Mouse (Mus musculus) hindbrain, embryonic 11.5 days (tissue): ENCODE measurements at regions not wholly inside any gene's neighbourhood (a gene's known extent, or its start where the extent isn't known, plus 50 kb on each side); places are given as distances from the start of the nearest gene placed in this dataset.

Experiments
- ATAC-seq: fragments of 200-750 bp; cut with Nextera tagmentation; 2 replicates; pipeline ENCODE4 v1.8.0; 2017; ENCODE audit warnings: mild to moderate bottlenecking, moderate TSS enrichment, moderate library complexity; ENCODE audit not compliant: low FRiP score
- DNase-seq: peaks from one replicate; pipeline ENCODE4 v3.0.0-alpha.2; 2015; ENCODE audit warnings: low spot score
- H3K27ac ChIP-seq: fragments of 300-500 bp; sonication (generic); 2 replicates; pipeline ENCODE4 v1.5.1; 2014; ENCODE audit warnings: mild to moderate bottlenecking, low read depth, low read length
- H3K27me3 ChIP-seq: fragments of 300-500 bp; sonication (generic); 2 replicates; pipeline ENCODE4 v1.6.1; 2014; ENCODE audit warnings: mild to moderate bottlenecking, low read length, moderate library complexity, mixed read lengths; ENCODE audit not compliant: control insufficient read depth, insufficient read depth
- H3K36me3 ChIP-seq: fragments of 300-500 bp; sonication (generic); 2 replicates; pipeline ENCODE4 v1.6.1; 2014; ENCODE audit warnings: mild to moderate bottlenecking, low read length, moderate library complexity, mixed read lengths; ENCODE audit not compliant: control insufficient read depth, insufficient read depth
- H3K4me1 ChIP-seq: fragments of 300-500 bp; sonication (generic); replicated peaks from 2 replicates; pipeline ENCODE4 v1.6.1; 2014; ENCODE audit warnings: low read length, mixed read lengths; ENCODE audit not compliant: control insufficient read depth, insufficient read depth
- H3K4me2 ChIP-seq: fragments of 300-500 bp; sonication (generic); replicated peaks from 2 replicates; pipeline ENCODE4 v1.6.1; 2014; ENCODE audit warnings: mild to moderate bottlenecking, low read depth, low read length
- H3K4me3 ChIP-seq: fragments of 300-500 bp; sonication (generic); 2 replicates; pipeline ENCODE4 v1.5.1; 2014; ENCODE audit warnings: low read depth, low read length
- H3K9ac ChIP-seq: fragments of 300-500 bp; sonication (generic); 2 replicates; pipeline ENCODE4 v1.6.1; 2014; ENCODE audit warnings: low read depth, low read length
- H3K9me3 ChIP-seq: fragments of 300-500 bp; sonication (generic); 2 replicates; pipeline ENCODE4 v1.6.1; 2016; ENCODE audit warnings: low read length; ENCODE audit not compliant: control insufficient read depth
- WGBS: fragments of 180-500 bp; shearing (Covaris S2); extraction: QIAGEN DNeasy Blood & Tissue Kit; methylation state at CpG from one replicate; pipeline ENCODE4 v1.1.7; 2014; 5-methylcytosine and 5-hydroxymethylcytosine counted together

DNA sequence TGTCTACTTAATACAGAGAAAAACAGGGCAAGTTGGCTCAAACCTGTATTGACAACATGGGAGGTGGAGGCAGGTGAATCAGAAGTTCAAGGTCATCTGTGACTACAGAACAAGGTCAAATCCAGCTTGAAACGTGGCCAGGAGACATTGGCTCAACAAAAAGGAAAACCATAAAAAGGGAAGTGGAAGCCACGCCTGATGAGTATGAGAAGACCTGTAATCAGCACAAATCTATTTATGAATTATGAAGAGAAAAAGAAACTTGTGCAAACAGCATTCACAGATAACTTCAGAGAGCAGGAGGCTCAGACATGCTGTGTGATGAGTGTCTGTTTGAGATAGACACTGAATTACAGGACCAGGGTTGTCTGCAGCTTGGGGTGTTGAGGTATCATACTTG is 98.3 kb upstream of the Negr1 start:
- 73% methylated on average over 2 of the region's 2 CpGs for WGBS
- no peaks in the 10 kb centered on the region for H3K36me3 ChIP-seq
- H3K27ac ChIP-seq, result no peak overlapping the region
- DNase-seq (no peak), ATAC-seq (no peak)
- H3K27me3 ChIP-seq, result no peaks in the 10 kb centered on the region
- H3K9me3 ChIP-seq, result no peaks in the 10 kb centered on the region
- no peak overlapping the region for H3K4me3 ChIP-seq
- no peaks in the 10 kb centered on the region for H3K4me1 ChIP-seq
- H3K4me2 ChIP-seq, result no peak overlapping the region
- no peak overlapping the region for H3K9ac ChIP-seq

- Histone ChIP-seq H3K36me3 (no peaks in the 10 kb centered on the region), H3K4me2 (no peak overlapping the region), H3K9me3 (no peaks in the 10 kb centered on the region), H3K27ac (no peak overlapping the region), H3K4me3 (no peak overlapping the region), H3K27me3 (no peaks in the 10 kb centered on the region), H3K9ac (no peak overlapping the region), H3K4me1 (no peaks in the 10 kb centered on the region)
- WGBS, result 86% methylated on average over 5 of the region's 5 CpGs
- ATAC-seq (no peak), DNase-seq (no peak)
Measured at GRCm38 (mm10) chr3:156465601-156466000, 96.0 kb upstream of the Negr1 start.

GRCm38 (mm10) chr3:156472665-156473064 is 88.9 kb upstream of the Negr1 start:
- DNase-seq (no peak), ATAC-seq (peak; percentile 56; the same call in 1 of the 2 replicates)
- Histone ChIP-seq H3K9ac (no peak overlapping the region), H3K27ac (no peak overlapping the region), H3K9me3 (no peaks in the 10 kb centered on the region), H3K36me3 (no peaks in the 10 kb centered on the region), H3K27me3 (no peaks in the 10 kb centered on the region), H3K4me2 (no peak overlapping the region), H3K4me3 (no peak overlapping the region), H3K4me1 (no peaks in the 10 kb centered on the region)
- 87% methylated on average over 4 of the region's 4 CpGs for WGBS
